Mouse (Mus musculus): ENCODE data around the gene Mast4.

Mast4 gene

DNA sequence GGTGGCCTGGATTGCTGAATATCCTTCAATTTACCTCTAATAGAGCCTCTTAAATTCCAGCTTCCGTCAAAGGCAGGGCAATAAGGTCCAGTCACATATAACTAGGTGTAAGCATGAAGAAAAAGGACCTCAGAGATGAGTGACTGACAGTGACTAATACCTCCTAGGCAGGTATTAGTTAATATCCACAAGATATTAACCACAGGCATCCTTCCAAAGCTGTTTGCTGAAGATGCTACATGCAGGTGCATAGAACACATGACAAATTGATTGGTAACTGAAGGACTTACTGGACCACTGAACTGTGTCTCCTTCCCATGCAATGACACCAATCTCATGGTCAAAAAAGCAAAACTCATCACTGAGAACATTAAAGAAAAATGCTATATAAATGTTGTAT lies 402.3 kb downstream of the Mast4 start:
- no peak for ATAC-seq (ENCODE audit: low TSS enrichment)

DNA sequence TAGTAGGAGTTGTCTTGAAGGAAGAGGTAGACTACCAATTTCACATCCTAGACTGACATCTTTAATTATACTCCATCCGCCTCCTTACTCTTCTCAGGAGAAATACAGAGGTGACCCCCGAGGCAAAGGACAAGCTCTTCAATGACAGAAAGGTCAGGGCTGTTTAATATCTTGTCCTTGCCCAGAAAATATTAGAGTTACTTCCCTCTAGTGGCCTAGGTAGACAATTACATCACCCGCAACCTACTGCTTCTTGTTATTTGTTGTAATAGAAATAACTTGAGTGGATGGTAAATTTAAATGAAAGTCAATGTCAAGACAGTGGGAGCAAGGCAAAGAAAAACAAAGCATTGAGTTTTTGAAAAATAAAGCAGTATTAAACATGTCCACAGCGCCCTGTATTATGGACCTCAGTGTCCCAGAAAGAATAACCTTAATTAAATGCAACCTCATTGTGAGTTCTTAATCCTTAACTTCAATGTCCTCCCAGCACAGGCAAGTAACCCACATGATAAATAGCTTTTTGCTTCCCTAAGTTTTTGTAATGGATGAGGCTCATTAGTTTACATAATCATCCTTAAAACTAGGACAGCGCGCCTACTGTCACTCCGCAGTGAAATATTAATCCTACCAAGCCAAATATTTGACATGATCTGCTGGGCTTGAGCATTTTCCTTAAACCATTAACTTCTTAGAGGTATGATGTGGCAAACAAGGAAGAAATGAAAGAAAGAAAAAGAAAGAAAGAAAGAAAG lies 408.3 kb downstream of the Mast4 start:
- no peak for ATAC-seq (ENCODE audit: low TSS enrichment)

DNA sequence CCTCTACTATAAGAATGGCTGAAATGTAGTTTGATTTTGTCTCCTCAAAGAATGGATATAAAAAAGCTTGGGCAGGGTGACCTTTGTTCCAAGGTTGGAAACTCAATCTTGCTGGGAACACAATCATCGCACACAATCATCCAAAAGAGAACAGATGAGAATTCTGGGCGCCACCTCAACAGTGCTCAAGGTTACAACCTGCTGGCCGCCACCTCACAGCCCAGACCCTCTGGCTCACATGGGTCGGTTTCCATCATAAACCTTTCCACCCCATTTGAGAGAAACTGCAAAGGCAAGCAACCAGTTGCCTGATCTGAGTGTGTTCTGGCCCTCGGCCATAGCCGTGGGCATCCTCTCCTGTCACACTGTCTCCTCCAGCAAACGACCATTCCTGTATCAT lies 414.6 kb downstream of the Mast4 start:
- ATAC-seq (ENCODE audit: low TSS enrichment): no peak

DNA sequence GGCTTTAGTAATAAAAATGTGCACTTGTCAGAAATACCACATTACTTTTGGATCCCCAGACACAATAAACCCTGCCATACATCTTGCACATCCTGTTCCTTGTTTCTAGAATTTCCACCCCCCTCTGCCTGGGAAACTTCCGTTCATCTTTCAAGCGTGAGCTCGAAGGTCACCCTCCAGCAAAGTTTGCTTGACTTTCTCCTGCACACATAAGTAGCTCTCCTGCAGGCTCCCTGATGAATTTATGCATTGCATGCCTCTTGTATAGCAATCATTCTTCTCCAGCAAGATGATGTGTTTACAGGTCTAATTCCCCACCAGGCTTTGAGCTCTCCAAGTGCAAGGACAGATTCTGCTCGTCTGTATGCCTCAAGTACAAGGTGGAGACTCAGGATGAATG lies 415.7 kb downstream of the Mast4 start:
- no peak for ATAC-seq (ENCODE audit: low TSS enrichment)

DNA sequence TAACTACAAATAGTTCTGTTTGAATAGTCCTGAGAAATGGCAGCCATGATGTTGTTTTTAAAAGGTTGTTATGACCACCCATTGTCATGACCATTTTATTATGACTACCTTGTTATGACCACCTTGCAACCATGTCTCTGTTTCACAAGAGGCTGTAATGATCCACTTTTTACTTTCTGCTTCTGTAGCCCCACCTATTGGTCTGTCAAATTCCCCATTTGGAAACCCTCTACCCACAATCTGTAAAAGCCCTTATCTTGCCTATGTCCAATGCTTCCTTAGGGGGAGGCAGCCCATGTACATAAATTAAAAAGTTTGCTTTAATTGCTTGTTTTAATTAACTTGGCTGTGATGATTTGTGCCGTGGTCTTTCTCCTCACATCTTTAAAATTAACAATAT lies 419.0 kb downstream of the Mast4 start:
- no peak for ATAC-seq (ENCODE audit: low TSS enrichment)

DNA sequence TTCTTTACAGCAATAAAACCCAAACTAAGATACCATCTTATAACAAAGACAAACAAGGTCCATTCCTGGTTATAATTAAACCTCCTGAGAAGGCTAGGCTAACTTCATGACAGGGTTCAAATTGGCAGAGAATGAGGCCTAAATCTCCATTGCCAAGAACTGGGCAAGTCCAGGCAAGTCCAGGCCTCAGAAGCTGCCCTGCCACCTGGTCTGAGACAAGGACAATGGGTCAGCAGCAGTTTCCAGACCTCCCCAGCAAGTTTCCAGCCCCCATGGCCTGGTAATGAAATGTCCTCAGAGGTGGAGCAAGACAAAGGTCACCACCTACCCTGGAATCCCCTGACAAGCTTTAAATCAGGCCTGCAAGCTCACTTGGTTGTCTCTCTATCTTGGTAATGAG lies 419.5 kb downstream of the Mast4 start:
- ATAC-seq (ENCODE audit: low TSS enrichment): no peak

DNA sequence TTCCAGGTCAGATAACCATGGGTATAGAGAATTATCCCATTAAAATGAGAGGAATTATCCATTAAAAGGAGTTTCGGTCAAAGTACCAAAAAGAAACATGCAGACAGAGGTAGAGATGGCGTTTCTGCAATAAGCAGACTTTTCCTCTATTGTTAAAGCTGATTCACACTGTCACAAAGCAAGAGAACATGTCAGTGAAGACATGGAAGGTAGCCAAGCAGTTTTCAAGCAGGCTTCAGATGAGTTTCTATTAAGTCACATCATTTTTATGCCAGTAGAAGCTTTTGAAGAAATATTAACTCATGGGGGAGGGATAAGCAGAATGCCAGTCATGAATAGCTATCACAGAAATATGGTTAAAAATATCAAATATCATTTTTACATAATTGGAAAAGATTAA lies 420.4 kb downstream of the Mast4 start:
- ATAC-seq (ENCODE audit: low TSS enrichment): no peak

DNA sequence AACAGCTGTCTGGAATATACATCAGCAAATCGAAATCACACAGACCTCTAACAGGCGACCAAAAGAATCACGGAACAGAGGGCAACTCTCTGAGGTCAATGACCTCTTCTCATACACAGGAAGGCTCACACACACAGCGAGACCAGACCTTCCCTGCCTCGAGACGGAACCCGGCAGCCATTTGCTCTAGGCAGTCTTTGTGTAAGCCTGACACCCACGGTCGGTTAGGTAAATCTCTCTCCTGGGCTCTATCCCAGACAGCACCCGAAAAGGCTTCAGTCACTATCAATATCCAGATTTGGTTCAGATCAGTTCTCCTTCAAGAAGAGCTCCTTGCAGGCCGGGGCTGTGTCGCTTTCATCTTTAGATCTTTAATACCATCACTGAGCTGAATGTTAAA lies 421.4 kb downstream of the Mast4 start:
- ATAC-seq (ENCODE audit: low TSS enrichment): peak; percentile 75

DNA sequence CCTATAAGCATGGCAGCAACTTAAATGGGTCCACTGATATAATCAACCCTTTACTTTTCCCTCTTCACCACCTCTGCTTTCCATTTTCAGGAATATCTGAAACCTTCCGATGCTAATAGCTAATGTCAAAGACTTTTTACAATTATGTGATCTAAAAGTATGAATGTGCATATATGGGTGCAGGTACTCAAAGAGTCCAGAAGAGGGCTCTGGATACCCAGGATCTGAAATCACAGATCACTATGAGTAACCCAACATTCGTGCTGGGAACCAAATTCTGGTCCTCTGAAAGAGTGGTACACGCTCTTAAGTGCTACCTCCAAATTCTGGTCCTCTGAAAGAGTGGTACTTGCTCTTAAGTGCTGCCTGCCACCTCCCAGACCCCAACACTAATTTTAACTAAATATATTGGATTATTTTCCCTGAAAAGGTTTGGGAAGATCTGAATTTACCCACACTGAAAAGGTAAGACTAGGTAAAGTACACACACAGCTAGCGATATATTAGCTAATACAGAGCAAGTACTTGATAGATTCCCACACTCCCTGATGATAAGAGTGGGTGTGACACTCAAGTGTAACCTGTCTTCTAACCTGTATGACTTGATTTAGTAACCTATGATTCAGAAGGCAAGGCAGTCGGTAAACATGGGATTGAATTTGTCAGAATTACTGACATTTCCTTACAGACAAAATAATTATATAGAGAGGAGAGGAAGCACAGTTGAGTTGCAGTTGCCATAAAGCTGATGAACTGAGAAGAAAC lies 424.5 kb downstream of the Mast4 start:
- ATAC-seq (ENCODE audit: low TSS enrichment): no peak

DNA sequence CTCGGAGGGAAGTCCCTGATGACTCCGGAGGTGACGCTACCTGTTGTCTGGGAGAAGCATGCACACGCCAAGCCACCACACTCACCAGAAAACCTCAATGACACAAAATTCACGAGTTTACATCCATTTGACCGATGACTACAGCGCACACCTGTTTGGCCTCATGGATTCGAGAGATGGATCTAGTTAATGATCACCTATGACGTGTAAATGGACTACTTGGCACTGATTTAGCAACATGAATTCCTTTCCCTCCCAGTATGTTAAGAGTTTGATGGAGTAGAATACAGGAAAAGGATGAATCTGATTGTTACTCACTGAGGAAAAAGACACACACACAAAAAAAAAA lies 427.7 kb downstream of the Mast4 start:
- no peak; the same call in 1 of the 2 replicates for ATAC-seq (ENCODE audit: low TSS enrichment)

DNA sequence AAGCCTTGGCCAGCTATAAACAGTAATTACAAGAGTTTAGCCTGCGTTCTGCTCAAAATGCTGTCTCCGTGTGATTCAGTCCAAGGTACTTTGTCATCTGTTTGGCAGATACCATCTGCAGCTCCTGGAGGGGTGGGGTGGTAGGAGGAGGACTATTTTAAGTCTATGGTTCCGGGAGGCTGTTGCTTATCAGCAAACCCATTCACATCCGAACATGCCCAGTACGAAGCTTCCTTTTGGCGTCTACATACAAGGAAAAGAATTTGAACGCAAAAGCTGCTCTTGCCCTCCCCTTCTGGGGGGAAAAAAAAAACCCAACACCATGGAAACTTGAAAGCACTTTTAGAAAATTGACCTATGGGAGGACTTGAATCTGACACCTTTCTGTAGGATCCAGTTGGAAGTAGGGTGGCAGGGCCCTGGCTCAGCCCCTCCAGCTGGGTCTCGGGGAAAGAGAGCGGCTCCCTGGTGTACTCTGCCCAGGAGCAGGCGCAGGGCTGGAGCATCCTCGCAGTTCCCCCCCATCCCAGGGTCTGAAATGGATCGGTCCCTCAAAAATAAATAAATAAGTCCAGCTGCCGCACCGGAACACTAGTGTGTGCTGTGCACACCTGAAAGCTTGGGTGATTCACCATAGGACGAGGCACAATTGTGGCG lies 428.2 kb downstream of the Mast4 start:
- peak; percentile 94 for ATAC-seq (ENCODE audit: low TSS enrichment)

DNA sequence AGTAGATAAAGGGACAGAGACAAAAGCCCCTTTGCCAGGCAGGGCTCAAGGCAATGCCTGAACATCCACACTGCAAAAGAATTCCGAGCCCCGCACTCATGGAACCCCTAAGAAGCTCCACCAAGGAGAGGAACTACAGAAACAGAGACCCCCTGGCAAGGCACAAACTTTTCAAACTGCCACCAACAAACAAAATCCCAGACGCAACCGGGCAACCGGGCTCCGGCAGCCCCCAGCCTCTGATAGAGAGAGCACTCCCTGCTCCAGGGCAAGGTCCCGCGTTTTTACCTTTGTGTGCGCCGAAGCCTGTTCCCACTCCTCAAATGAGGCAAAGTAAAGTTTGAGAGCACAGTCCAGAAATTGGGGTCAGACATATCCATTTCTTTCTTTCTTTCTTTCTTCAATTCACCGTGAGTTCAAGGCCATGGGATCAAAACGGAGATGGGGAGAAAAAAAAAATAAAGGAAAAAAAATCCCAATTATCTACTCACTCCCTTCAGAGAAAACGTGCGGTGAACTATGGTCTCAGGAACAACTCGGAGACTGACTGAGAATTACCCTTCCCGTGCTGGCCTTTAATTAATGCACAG lies 428.8 kb downstream of the Mast4 start:
- ATAC-seq (ENCODE audit: low TSS enrichment): no peak

DNA sequence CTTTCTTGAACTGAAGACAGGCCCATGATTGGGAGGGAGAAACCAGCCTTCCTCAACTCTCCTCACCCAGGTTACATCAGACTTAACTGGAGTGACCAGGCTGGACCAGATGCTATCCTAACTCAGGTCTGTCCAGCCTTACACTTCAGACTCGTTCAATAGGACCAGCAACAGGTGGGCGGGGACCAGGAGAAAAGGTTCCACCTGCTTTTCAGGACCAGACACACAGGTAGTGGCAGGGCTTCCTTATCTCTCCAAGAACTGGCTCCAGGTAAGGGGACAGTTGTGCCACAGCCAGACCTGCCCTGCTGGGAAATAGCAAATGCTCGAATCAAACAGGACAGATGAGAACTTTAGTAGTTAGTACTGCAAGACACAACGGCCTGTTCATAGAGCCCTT lies 430.6 kb downstream of the Mast4 start:
- no peak for ATAC-seq (ENCODE audit: low TSS enrichment)

DNA sequence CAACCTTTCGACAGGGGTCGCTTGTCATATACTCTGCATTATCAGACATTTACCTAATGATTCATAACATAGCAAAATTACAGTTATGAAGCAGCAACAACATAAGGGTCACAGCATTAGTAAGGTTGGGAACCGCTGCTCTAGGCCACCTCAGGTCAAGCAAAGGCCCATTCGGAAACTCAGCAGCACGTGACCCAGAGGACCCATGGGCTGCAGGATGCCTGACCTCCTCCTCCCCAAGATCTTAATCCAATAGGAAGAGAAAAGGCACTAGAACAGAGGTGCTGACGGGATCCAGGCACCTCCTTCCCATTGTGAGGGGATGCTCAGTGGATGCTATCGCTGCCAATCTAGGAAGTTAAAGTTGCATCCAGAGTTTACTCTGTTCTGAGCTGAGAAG lies 432.2 kb downstream of the Mast4 start:
- no peak for ATAC-seq (ENCODE audit: low TSS enrichment)

DNA sequence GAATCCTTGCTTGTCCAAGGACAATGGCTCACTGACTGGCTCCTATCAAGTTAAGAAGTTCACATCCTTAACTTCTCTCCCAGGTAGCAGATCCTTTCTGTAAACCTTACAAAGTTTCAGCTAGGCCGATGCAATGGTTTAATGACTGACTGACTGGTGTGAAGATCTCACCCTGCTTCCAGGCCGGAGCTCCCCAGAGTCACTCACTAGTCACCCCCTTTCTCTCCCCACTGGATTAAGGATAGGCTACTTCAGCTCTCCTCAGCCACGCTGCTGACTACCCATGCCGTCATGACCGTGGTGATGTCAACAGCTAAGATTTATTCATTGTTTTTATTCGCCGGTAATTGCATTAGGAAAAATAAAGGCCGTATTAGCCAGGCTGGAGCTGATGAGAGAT lies 433.8 kb downstream of the Mast4 start:
- ATAC-seq (ENCODE audit: low TSS enrichment): no peak

DNA sequence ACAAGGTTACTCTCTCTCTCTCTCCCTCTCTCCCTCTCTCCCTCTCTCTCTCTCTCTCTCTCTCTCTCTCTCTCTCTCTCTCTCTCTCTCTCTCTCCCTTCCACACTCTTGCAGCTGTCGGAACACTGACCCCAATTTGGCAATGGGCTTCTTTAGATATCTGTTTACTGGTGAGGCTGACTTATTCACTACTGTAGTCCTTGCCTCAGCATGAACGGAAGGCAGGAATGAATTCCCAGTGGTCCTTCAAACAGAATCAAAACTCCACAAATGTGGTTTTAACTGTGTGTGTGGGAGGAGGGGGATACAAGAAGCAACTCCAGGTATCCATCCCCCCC lies 434.2 kb downstream of the Mast4 start:
- ATAC-seq (ENCODE audit: low TSS enrichment): no peak

DNA sequence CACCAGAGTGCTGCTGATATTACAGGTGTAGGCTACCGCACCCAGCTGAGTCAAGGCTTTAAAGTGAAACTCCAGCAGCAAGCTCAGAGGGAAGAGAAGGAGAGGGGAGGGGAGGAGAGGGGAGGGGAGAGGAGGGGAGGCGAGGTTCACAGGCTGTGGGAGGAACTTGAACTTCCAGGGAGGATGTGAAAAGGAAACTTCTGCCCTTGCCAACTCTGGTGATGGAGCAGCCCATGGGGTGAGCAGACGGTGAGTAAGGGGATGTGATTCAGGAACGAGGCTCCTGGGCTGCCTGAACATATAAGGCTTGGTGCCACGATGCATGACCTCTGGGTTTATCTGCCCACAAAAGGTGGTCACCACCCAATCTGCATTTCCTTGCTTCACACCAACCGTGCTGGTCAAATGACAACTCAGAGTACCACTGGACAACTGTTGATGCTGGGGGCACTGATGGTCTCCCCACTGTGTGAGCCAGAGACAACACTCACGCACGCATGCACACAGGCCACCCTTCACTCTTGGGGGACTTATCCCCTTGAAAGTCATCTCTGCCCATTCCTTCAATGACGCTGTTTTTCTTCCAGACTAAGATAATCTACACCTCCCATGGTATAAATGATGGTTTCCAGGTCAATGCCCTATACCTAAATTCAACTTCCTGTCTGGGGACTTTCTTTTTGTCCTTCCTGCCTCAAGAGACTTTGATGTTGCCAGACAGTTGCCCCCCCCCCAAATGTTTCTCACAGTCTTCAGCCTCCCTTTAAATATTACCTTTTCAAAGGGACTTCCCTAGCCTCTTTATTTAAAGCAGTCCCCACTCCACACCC lies 434.8 kb downstream of the Mast4 start:
- no peak for ATAC-seq (ENCODE audit: low TSS enrichment)

DNA sequence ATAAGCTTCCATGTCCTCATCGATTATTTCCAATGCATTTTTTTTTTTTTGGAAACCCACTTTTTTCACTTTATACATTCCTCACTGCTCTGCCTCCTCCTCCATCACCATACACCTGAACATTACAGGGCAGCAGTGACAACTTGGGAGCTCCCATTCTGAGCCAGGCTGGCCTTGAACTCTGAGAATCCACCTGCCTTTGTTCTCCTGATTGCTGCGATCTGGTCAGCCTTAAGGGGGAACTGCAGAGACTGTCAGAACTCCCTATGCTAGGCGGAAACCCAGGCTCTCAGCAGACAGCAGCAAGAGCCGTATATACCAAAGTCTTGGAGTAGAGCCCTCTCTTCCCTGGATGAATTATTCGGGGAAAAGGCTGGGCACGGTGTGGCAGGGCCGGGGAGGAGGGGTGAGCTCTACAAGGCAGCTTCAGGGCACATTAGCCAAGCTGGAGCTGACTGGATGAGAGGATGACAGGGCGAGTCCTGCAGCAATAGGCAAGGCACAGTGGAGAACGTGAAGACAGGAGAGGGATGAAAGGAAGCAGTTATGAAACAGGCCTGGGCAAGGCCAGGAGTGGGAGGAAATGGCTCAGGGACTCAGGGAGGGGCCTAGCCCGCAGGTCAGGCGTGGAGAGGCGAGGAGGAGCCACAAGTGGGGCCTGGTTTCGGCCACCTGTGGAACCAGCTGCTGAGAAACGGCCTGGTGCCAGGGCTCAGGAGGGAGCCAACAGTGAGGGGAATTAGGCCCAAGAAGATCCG lies 435.7 kb downstream of the Mast4 start:
- 0 out of 2 replicates have a peak, but pooled peaks have one; percentile 10 for ATAC-seq (ENCODE audit: low TSS enrichment)

DNA sequence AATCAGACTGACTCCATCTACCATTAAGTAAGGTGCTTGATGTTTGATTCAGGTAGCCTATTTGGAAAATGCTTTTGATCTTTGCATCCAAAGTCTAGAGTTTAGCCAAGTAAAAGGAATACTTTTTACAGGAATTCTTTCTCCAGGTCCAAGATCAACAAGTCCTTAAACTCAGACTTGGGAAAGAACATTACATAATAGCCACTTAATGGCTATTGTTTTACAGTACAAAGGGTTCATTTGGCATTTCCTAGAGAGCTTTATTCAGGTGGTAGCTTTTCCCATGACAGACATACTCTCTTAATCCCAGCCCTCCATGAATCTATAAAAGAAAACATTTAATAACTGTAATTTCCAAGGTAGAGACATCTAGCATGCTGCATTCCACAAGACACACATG lies 438.0 kb downstream of the Mast4 start:
- ATAC-seq (ENCODE audit: low TSS enrichment): no peak

DNA sequence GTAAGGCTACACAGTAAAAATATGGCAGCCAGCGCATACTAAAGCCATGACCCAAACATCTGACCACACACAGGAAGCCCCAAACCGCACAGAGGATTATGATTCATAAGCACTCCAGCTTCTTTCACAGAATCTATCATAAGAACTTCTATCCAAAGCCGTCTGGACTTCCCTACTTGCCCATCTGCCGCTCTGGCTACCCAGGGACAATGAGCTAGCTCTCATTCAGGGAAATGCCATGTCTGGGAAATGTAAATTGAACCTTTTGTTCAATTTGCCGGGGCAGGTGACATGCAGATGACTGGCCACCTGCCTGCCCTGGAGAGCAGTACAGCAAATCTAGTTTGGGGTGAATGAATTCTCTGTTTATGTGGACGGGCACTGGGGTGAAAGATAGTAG lies 438.4 kb downstream of the Mast4 start:
- no peak for ATAC-seq (ENCODE audit: low TSS enrichment)
